Mouse (Mus musculus): ENCODE data around the gene Fam163a. TPM values are rescaled to one million over a fixed set of nuclear protein-coding genes. Genes with fewer than 3 reads are reported as not detected.
A peak's percentile ranks its signal among the peaks of the same experiment; 100 is the strongest.

Gene Fam163a
- polyA plus RNA-seq, 1 experiment from 2014 or later, result 3.0 TPM

DNA sequence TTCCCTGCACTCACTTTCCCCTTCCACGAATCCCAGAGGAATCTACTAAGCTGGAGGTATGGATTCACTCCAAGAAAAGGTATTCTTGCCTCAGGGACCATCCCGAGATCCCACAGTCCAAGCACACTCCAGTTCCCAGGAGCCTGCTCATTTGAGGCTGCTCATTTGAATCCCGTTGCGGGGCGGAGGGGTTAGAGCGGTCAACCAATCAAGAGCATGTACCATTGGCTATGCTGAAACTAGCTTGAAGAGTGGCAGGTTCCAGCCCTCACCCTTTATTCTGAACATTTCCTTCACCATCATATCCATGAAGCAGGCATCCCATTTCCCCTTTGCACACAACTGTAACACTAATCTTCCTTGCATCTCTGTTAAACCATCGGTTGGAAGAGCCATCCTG is 92.7 kb downstream of the Fam163a start:
- Histone ChIP-seq H3K27ac (ENCODE audit: poor library complexity, severe bottlenecking) (no peak overlapping the region), H3K36me3 (no peaks in the 10 kb centered on the region), H3K4me3 (no peak overlapping the region), H3K9ac (no peak overlapping the region), H3K27me3 (replicated peaks) (no peaks in the 10 kb centered on the region), H3K4me1 (replicated peaks) (peaks cover 30% of the 10 kb centered on the region), H3K4me2 (no peak overlapping the region), H3K9me3 (replicated peaks) (no peaks in the 10 kb centered on the region)
- WGBS, result 62% methylated on average over 7 of the region's 7 CpGs
- no peak for ATAC-seq (ENCODE audit: insufficient number of reproducible peaks, low FRiP score)

DNA sequence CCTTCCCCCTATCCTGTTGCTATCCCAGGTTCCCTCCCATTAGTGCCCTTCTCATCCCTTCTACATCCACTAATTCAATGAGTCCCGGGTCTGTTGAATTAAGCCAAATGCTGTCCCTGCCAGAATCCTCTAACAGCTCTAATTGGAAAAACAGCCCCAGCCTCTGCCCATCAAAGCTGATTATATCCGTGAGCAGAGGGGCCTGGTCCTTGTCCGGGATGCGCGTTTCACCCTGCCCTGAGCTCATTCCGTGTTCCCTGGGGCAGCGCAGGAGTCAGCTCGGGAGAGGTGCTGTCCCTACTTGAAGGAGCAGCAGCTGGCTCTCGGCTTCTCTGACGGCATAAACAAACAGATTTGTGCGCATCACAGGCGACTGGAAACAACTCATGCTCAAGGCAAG is 93.1 kb downstream of the Fam163a start:
- no peak overlapping the region for H3K9ac ChIP-seq
- no peak overlapping the region for H3K27ac ChIP-seq (ENCODE audit: poor library complexity, severe bottlenecking)
- ATAC-seq (ENCODE audit: insufficient number of reproducible peaks, low FRiP score), result no peak
- H3K9me3 ChIP-seq (replicated peaks), result no peaks in the 10 kb centered on the region
- H3K4me2 ChIP-seq, result no peak overlapping the region
- H3K36me3 ChIP-seq, result no peaks in the 10 kb centered on the region
- 36% methylated on average over 12 of the region's 12 CpGs for WGBS
- H3K27me3 ChIP-seq (replicated peaks), result no peaks in the 10 kb centered on the region
- H3K4me1 ChIP-seq (replicated peaks), result peaks cover 27% of the 10 kb centered on the region
- no peak overlapping the region for H3K4me3 ChIP-seq

DNA sequence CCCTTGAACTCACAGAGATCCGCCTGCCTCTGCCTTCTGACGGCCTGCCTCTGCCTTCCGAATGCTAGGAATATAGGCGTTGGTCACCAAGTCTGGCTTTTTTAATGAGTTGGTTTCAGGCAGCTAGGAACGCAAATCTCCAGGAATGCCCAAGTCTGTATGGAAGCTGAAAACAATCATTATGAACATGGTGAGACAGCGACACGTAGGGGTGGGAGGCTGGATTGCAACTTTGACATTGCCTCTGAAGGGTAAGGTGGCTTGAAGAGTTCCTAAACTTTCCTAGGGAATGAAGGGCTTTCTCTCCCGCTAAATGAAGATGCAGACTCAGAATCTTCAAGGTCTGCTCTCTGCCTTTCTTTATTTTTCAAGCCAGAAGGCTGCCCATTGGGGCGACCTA is 93.7 kb downstream of the Fam163a start:
- no peak overlapping the region for H3K27ac ChIP-seq (ENCODE audit: poor library complexity, severe bottlenecking)
- 68% methylated on average over 9 of the region's 9 CpGs for WGBS
- H3K36me3 ChIP-seq, result no peaks in the 10 kb centered on the region
- H3K4me2 ChIP-seq, result no peak overlapping the region
- no peaks in the 10 kb centered on the region for H3K9me3 ChIP-seq (replicated peaks)
- peaks cover 24% of the 10 kb centered on the region; the same call in 1 of the 2 replicates for H3K4me1 ChIP-seq (replicated peaks)
- H3K9ac ChIP-seq, result no peak overlapping the region
- no peak overlapping the region for H3K4me3 ChIP-seq
- H3K27me3 ChIP-seq (replicated peaks), result no peaks in the 10 kb centered on the region
- ATAC-seq (ENCODE audit: insufficient number of reproducible peaks, low FRiP score), result no peak

GRCm38 (mm10) chr1:156108400-156108799 is 96.4 kb downstream of the Fam163a start:
- 40% methylated on average over 10 of the region's 10 CpGs for WGBS
- Histone ChIP-seq H3K4me2 (no peak overlapping the region), H3K4me3 (no peak overlapping the region), H3K4me1 (replicated peaks) (0 out of 2 replicates have a peak, but pooled peaks cover 11% of the 10 kb centered on the region), H3K9me3 (replicated peaks) (0 out of 2 replicates have a peak, but pooled peaks cover 4% of the 10 kb centered on the region), H3K27me3 (replicated peaks) (no peaks in the 10 kb centered on the region), H3K36me3 (no peaks in the 10 kb centered on the region), H3K27ac (ENCODE audit: poor library complexity, severe bottlenecking) (no peak overlapping the region), H3K9ac (no peak overlapping the region; the same call in 1 of the 2 replicates)
- no peak for ATAC-seq (ENCODE audit: insufficient number of reproducible peaks, low FRiP score)

DNA sequence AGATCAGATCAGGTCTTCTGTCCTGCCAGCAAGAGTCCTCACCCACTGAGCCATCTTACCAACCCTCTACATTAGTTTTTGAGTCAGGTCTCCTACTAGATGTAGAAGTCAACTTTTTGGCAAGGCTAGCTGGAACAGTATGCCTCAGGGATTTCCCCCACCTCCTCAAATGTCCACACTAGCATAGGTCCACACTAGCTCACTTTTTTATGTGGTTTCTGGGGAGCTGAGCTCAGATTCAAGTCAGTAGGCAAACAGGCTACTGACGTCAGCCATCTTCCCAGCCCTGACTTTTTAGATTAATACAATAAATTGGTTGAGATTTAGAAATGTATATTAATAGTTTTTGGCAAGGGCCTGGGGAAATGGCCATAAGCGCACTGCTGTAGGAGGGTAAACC is 97.4 kb downstream of the Fam163a start:
- H3K4me1 ChIP-seq (replicated peaks), result 0 out of 2 replicates have a peak, but pooled peaks cover 11% of the 10 kb centered on the region
- H3K27ac ChIP-seq (ENCODE audit: poor library complexity, severe bottlenecking), result no peak overlapping the region
- ATAC-seq (ENCODE audit: insufficient number of reproducible peaks, low FRiP score), result no peak
- H3K9me3 ChIP-seq (replicated peaks), result 0 out of 2 replicates have a peak, but pooled peaks cover 4% of the 10 kb centered on the region
- no peak overlapping the region for H3K4me2 ChIP-seq
- H3K36me3 ChIP-seq, result no peaks in the 10 kb centered on the region
- WGBS, result 88% methylated on average over 2 of the region's 2 CpGs
- no peaks in the 10 kb centered on the region for H3K27me3 ChIP-seq (replicated peaks)
- no peak overlapping the region for H3K9ac ChIP-seq
- no peak overlapping the region for H3K4me3 ChIP-seq

DNA sequence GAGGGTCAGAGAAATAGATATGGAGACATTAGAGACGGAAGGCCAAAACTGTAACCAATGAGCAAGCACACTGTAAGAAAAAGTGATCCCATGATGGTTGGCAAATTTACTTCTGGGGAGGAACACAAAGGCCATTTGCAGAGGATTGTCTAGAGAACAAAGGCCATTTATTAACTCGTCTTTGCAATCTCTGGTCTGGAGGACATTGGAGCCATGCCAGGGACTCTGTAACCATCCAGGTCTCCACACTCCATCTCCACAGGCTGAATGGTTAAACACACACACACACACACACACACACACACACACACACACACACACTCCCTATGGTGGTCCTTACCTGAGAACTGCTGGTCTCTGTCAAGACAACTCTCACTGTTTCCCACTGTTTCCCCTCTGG is 99.4 kb downstream of the Fam163a start:
- no peak overlapping the region for H3K27ac ChIP-seq (ENCODE audit: poor library complexity, severe bottlenecking)
- H3K27me3 ChIP-seq (replicated peaks), result no peaks in the 10 kb centered on the region
- 0 out of 2 replicates have a peak, but pooled peaks cover 11% of the 10 kb centered on the region for H3K4me1 ChIP-seq (replicated peaks)
- peaks cover 7% of the 10 kb centered on the region; the same call in 1 of the 2 replicates for H3K9me3 ChIP-seq (replicated peaks)
- no peak overlapping the region for H3K9ac ChIP-seq
- ATAC-seq (ENCODE audit: insufficient number of reproducible peaks, low FRiP score), result no peak
- WGBS, result 67% methylated on average over 2 of the region's 2 CpGs
- no peak overlapping the region for H3K4me2 ChIP-seq
- H3K4me3 ChIP-seq, result no peak overlapping the region
- no peaks in the 10 kb centered on the region for H3K36me3 ChIP-seq

GRCm38 (mm10) chr1:156103763-156104162 is 101.1 kb downstream of the Fam163a start:
- 84% methylated on average over 2 of the region's 2 CpGs for WGBS
- no peaks in the 10 kb centered on the region for H3K27me3 ChIP-seq (replicated peaks)
- no peak for ATAC-seq (ENCODE audit: insufficient number of reproducible peaks, low FRiP score)

GRCm38 (mm10) chr1:156091811-156092210 is 113.0 kb downstream of the Fam163a start:
- no peak for ATAC-seq (ENCODE audit: insufficient number of reproducible peaks, low FRiP score)
- Histone ChIP-seq H3K27me3 (replicated peaks) (no peaks in the 10 kb centered on the region), H3K27ac (ENCODE audit: poor library complexity, severe bottlenecking) (no peak overlapping the region), H3K9ac (no peak overlapping the region), H3K36me3 (no peaks in the 10 kb centered on the region), H3K4me3 (no peak overlapping the region), H3K4me2 (no peak overlapping the region), H3K4me1 (replicated peaks) (no peaks in the 10 kb centered on the region), H3K9me3 (replicated peaks) (no peaks in the 10 kb centered on the region)
- 76% methylated on average over 4 of the region's 4 CpGs for WGBS

More at GRCm38 (mm10) chr1:156103763-156104162, 101.1 kb downstream of the Fam163a start:
- peaks cover 7% of the 10 kb centered on the region; the same call in 1 of the 2 replicates for H3K9me3 ChIP-seq (replicated peaks)
- no peak overlapping the region for H3K4me3 ChIP-seq
- H3K36me3 ChIP-seq, result no peaks in the 10 kb centered on the region
- H3K4me1 ChIP-seq (replicated peaks), result 0 out of 2 replicates have a peak, but pooled peaks cover 10% of the 10 kb centered on the region
- no peak overlapping the region for H3K27ac ChIP-seq (ENCODE audit: poor library complexity, severe bottlenecking)
- no peak overlapping the region for H3K4me2 ChIP-seq
- no peak overlapping the region for H3K9ac ChIP-seq

- ATAC-seq (ENCODE audit: insufficient number of reproducible peaks, low FRiP score), result no peak
- Histone ChIP-seq H3K4me1 (replicated peaks) (peaks cover 3% of the 10 kb centered on the region; the same call in 1 of the 2 replicates), H3K27me3 (replicated peaks) (no peaks in the 10 kb centered on the region), H3K9me3 (replicated peaks) (no peaks in the 10 kb centered on the region), H3K36me3 (no peaks in the 10 kb centered on the region), H3K9ac (no peak overlapping the region), H3K27ac (ENCODE audit: poor library complexity, severe bottlenecking) (no peak overlapping the region), H3K4me2 (no peak overlapping the region), H3K4me3 (no peak overlapping the region)
- WGBS, result 83% methylated on average over 4 of the region's 4 CpGs
These were observed 114.8 kb downstream of the Fam163a start for GRCm38 (mm10) chr1:156090042-156090441.

GRCm38 (mm10) chr1:156089561-156089960 is 115.3 kb downstream of the Fam163a start:
- H3K4me3 ChIP-seq, result no peak overlapping the region
- ATAC-seq (ENCODE audit: insufficient number of reproducible peaks, low FRiP score), result 0 out of 2 replicates have a peak, but pooled peaks have one; percentile 22
- H3K4me1 ChIP-seq (replicated peaks), result peaks cover 7% of the 10 kb centered on the region; the same call in 1 of the 2 replicates
- H3K4me2 ChIP-seq, result no peak overlapping the region
- no peaks in the 10 kb centered on the region for H3K36me3 ChIP-seq
- WGBS, result 74% methylated on average over 8 of the region's 8 CpGs
- no peak overlapping the region for H3K27ac ChIP-seq (ENCODE audit: poor library complexity, severe bottlenecking)
- no peaks in the 10 kb centered on the region for H3K27me3 ChIP-seq (replicated peaks)
- H3K9me3 ChIP-seq (replicated peaks), result no peaks in the 10 kb centered on the region
- H3K9ac ChIP-seq, result no peak overlapping the region

- no peak for ATAC-seq (ENCODE audit: insufficient number of reproducible peaks, low FRiP score)
- 74% methylated on average over 5 of the region's 5 CpGs for WGBS
- Histone ChIP-seq H3K27me3 (replicated peaks) (no peaks in the 10 kb centered on the region), H3K4me2 (no peak overlapping the region), H3K4me3 (no peak overlapping the region), H3K36me3 (no peaks in the 10 kb centered on the region), H3K9me3 (replicated peaks) (no peaks in the 10 kb centered on the region), H3K27ac (ENCODE audit: poor library complexity, severe bottlenecking) (no peak overlapping the region), H3K4me1 (replicated peaks) (peaks cover 23% of the 10 kb centered on the region), H3K9ac (no peak overlapping the region)
These were observed 117.2 kb downstream of the Fam163a start for GRCm38 (mm10) chr1:156087586-156087985.

- Histone ChIP-seq H3K9ac (no peak overlapping the region), H3K9me3 (replicated peaks) (no peaks in the 10 kb centered on the region), H3K36me3 (no peaks in the 10 kb centered on the region), H3K27me3 (replicated peaks) (no peaks in the 10 kb centered on the region), H3K4me3 (no peak overlapping the region), H3K27ac (ENCODE audit: poor library complexity, severe bottlenecking) (no peak overlapping the region), H3K4me1 (replicated peaks) (peaks cover 26% of the 10 kb centered on the region), H3K4me2 (no peak overlapping the region)
- WGBS, result 55% methylated on average over 5 of the region's 5 CpGs
- 0 out of 2 replicates have a peak, but pooled peaks have one; percentile 22 for ATAC-seq (ENCODE audit: insufficient number of reproducible peaks, low FRiP score)
These were observed 119.1 kb downstream of the Fam163a start for GRCm38 (mm10) chr1:156085770-156086169.
